Mouse (Mus musculus) ES-Bruce4 (cell line): ENCODE data around the gene E2f1. TPM values are rescaled to one million over a fixed set of nuclear protein-coding genes. Genes with fewer than 3 reads are reported as not detected.

Source experiments
- H3K27ac ChIP-seq: 2 replicates; pipeline ENCODE4 v1.5.1; 2012; ENCODE audit warnings: low read length, inconsistent platforms; ENCODE audit not compliant: insufficient read depth
- H3K27me3 ChIP-seq: 2 replicates; pipeline ENCODE4 v1.6.1; 2012; ENCODE audit warnings: mild to moderate bottlenecking, low read length, inconsistent platforms; ENCODE audit not compliant: control insufficient read depth, poor library complexity, insufficient read depth, severe bottlenecking
- H3K36me3 ChIP-seq: 2 replicates; pipeline ENCODE4 v1.6.1; 2012; ENCODE audit warnings: inconsistent platforms, mild to moderate bottlenecking, low read length, moderate library complexity; ENCODE audit not compliant: control insufficient read depth, poor library complexity, insufficient read depth, severe bottlenecking
- H3K4me1 ChIP-seq: one replicate; pipeline ENCODE4 v1.8.1; 2011; ENCODE audit warnings: low read length; ENCODE audit not compliant: control insufficient read depth, insufficient read depth
- H3K4me3 ChIP-seq: 2 replicates; pipeline ENCODE4 v1.5.1; 2011; ENCODE audit warnings: low read depth, mild to moderate bottlenecking, low read length
- H3K9ac ChIP-seq: 2 replicates; pipeline ENCODE4 v1.6.1; 2012; ENCODE audit warnings: low read depth, mild to moderate bottlenecking, inconsistent platforms; ENCODE audit not compliant: poor library complexity, severe bottlenecking
- H3K9me3 ChIP-seq: replicated peaks from 2 replicates; pipeline ENCODE4 v1.6.1; 2012; ENCODE audit warnings: mild to moderate bottlenecking, low read length, inconsistent platforms; ENCODE audit not compliant: control insufficient read depth, poor library complexity, insufficient read depth, severe bottlenecking
- CTCF ChIP-seq: IDR thresholded peaks from one replicate; pipeline ENCODE4 v1.8.1; 2011; ENCODE audit warnings: low read depth, low read length
- EP300 ChIP-seq: IDR thresholded peaks from 2 replicates; pipeline ENCODE4 v1.6.1; 2011; ENCODE audit warnings: low read depth, low read length; ENCODE audit not compliant: insufficient read depth
- POLR2A ChIP-seq: IDR thresholded peaks from one replicate; pipeline ENCODE4 v1.8.1; 2011; ENCODE audit warnings: low read length; ENCODE audit not compliant: insufficient read depth
- polyA plus RNA-seq: library from polyadenylated mRNA; stranded (reverse); fragments of >200 nt; gene quantifications from 2 replicates; pipeline ENCODE4 v1.2.4, GENCODE M21; 2011; ENCODE audit warnings: low read depth; ENCODE audit not compliant: missing spikeins, insufficient read depth, insufficient read length

E2f1 gene
- polyA plus RNA-seq, 1 experiment = 28.0 TPM

DNA sequence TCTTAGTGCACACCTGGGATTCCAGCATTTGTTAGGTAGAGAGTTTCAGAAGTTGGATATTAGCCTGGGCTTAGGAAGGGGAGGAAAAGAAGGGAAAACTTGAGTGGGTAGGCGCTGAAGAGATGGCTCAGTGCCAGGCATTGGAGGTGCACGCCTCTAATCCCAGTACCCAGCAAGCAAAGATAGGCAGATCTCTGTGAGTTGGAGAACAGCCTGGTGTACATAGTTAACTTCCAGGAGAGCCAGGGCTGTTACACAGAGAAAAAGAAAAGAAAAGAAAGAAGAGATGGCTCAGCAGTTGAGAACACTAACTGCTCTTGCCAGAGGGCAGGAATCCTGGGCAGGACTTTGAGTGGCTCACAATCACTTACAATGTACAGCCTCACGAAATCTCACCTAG lies 43.2 kb downstream of the E2f1 start:
- TF ChIP-seq CTCF = no peak
- TF ChIP-seq POLR2A = no peak
- no peak for TF ChIP-seq EP300
- H3K36me3 ChIP-seq = peaks cover 78% of the 10 kb centered on the region
- no peak overlapping the region for H3K27ac ChIP-seq

DNA sequence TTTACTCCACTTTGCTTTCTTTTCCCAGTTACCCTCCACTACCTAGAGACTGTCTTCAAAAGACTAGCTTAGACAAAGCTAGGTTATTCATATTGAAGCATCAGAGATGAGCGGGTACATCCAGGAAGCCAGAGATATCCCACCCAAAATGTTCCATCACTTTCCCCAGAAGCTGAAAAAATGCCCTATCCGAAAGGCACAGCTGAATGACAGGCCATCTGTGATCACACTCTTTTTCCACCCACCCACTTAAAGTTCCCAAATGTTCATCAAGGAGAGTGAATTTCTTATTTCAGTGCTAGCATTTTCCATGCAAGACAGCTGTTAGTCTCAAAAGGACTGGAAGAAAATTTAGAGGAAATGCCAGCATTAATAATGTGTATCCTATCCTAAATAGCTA lies 44.4 kb downstream of the E2f1 start:
- H3K4me3 ChIP-seq = no peak overlapping the region
- H3K9ac ChIP-seq = no peak overlapping the region
- H3K4me1 ChIP-seq = no peaks in the 10 kb centered on the region
- H3K36me3 ChIP-seq = peaks cover 76% of the 10 kb centered on the region
- no peaks in the 10 kb centered on the region for H3K27me3 ChIP-seq
- no peak overlapping the region for H3K27ac ChIP-seq
- no peak for TF ChIP-seq EP300
- TF ChIP-seq CTCF = no peak
- TF ChIP-seq POLR2A = no peak
- no peaks in the 10 kb centered on the region for H3K9me3 ChIP-seq

More for the DNA sequence above, 43.2 kb downstream of the E2f1 start:
- H3K27me3 ChIP-seq = no peaks in the 10 kb centered on the region
- H3K4me1 ChIP-seq = no peaks in the 10 kb centered on the region
- no peaks in the 10 kb centered on the region for H3K9me3 ChIP-seq
- H3K4me3 ChIP-seq = no peak overlapping the region
- no peak overlapping the region for H3K9ac ChIP-seq

DNA sequence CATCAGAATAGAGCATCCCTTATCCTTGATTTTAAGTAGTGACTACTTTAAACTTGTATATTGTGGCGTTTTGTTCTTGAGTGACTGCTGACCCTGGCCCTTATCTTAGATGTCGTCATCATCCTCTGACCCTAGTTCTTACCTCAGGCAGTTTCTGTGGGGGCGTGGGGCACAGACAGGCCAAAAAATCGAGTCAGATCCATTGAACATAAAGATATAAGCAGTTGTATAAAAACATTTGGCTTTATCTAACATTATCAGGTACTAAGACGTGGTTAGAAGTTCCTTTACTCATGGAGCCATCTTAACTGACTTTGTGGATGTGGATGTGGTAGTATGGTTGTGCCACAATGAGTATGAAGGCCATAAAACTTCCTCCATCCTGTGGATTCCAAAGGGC lies 47.4 kb downstream of the E2f1 start:
- no peak overlapping the region for H3K27ac ChIP-seq
- no peak for TF ChIP-seq EP300
- TF ChIP-seq CTCF = no peak
- TF ChIP-seq POLR2A = no peak
- H3K36me3 ChIP-seq = peaks cover 74% of the 10 kb centered on the region
- no peaks in the 10 kb centered on the region for H3K9me3 ChIP-seq
- no peaks in the 10 kb centered on the region for H3K4me1 ChIP-seq
- no peaks in the 10 kb centered on the region for H3K27me3 ChIP-seq
- H3K4me3 ChIP-seq = no peak overlapping the region
- no peak overlapping the region for H3K9ac ChIP-seq

DNA sequence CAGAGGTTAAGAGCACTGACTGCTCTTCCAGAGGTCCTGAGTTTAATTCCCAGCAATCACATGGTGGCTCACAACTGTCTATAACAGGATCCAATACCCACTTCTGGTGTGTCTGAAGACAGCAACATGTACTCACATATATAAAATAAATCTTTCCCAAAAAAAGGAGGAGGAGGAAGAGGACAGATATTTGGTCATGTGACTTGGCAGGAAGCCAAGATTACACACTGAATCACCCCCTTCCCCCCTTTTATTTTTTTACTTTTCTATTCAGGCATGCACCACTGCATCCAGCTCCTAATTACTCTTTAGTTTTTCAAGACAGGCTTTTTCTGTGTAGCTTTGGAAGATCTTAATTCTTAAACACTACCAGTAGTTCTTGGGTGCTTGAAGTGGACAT lies 48.2 kb downstream of the E2f1 start:
- Histone ChIP-seq H3K9ac (no peak overlapping the region), H3K27ac (no peak overlapping the region), H3K27me3 (no peaks in the 10 kb centered on the region), H3K36me3 (peaks cover 79% of the 10 kb centered on the region), H3K9me3 (no peaks in the 10 kb centered on the region), H3K4me3 (no peak overlapping the region), H3K4me1 (no peaks in the 10 kb centered on the region)
- TF ChIP-seq POLR2A = no peak

DNA sequence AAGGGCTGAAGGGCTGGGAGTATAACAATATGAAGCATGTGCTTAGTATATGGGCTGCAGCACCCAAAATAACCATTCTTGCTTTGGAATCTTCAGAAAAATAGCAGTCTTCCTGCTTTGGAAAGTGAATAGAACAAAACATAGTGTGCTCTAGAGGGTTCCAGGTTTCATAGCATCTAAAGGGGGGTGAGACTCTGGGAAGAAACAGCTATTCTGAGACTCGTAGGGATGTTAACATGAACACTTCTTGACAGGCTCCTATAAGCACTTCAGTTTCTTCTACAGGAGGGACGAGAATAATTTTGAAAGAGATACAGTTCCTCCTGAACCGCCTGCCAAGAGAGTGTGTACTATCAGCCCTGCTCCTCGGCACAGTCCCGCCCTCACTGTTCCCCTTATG lies 52.3 kb downstream of the E2f1 start:
- TF ChIP-seq CTCF = no peak
- TF ChIP-seq POLR2A = no peak
- no peak for TF ChIP-seq EP300
- H3K4me3 ChIP-seq = no peak overlapping the region
- peaks cover 73% of the 10 kb centered on the region for H3K36me3 ChIP-seq
- H3K9ac ChIP-seq = no peak overlapping the region
- no peaks in the 10 kb centered on the region for H3K27me3 ChIP-seq
- no peaks in the 10 kb centered on the region for H3K9me3 ChIP-seq
- no peaks in the 10 kb centered on the region for H3K4me1 ChIP-seq
- no peak overlapping the region for H3K27ac ChIP-seq

DNA sequence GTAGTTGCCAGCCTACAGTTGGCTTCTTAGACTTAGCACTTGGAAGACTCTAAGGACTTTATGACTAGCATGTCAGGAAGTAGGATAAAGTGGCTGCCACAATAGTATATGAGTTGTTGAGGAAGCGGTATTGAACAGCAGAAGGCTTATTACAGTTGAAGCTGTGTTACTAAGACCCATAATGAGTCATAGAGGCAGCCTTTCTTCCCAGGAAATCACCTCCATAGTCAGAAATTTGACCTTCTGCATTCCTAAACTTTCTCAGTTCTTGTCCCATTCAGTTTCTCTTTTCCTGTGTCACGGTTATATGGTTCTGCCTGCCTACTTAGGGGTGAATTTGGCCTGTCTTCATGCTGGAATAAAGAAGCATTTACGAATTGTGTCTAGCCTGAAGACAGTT lies 52.7 kb downstream of the E2f1 start:
- no peaks in the 10 kb centered on the region for H3K4me1 ChIP-seq
- H3K36me3 ChIP-seq = peaks cover 74% of the 10 kb centered on the region
- no peaks in the 10 kb centered on the region for H3K27me3 ChIP-seq
- no peak overlapping the region for H3K4me3 ChIP-seq
- H3K9me3 ChIP-seq = no peaks in the 10 kb centered on the region
- TF ChIP-seq CTCF = no peak
- no peak for TF ChIP-seq POLR2A
- no peak for TF ChIP-seq EP300
- no peak overlapping the region for H3K27ac ChIP-seq
- H3K9ac ChIP-seq = no peak overlapping the region
